Mouse (Mus musculus) heart, postnatal 0 days (tissue): ENCODE results near the gene Ptgis. TPM values are rescaled to one million over a fixed set of nuclear protein-coding genes. Genes with fewer than 3 reads are reported as not detected.

ENCODE experiments used
- ATAC-seq: fragments of 200-750 bp; cut with Nextera tagmentation; 2 replicates; pipeline ENCODE4 v1.8.0; 2017; ENCODE audit warnings: low read depth, moderate number of reproducible peaks, moderate library complexity; ENCODE audit not compliant: insufficient read depth
- DNase-seq: peaks from one replicate; pipeline ENCODE4 v3.0.0-alpha.2; 2016; ENCODE audit warnings: low spot score
- H3K27ac ChIP-seq: fragments of 300-500 bp; sonication (generic); 2 replicates; pipeline ENCODE4 v1.5.1; 2014; ENCODE audit warnings: low read depth, mild to moderate bottlenecking
- H3K27me3 ChIP-seq: fragments of 300-500 bp; sonication (generic); 2 replicates; pipeline ENCODE4 v1.6.1; 2014; ENCODE audit warnings: low read length, mixed read lengths; ENCODE audit not compliant: control insufficient read depth, insufficient read depth
- H3K36me3 ChIP-seq: fragments of 300-500 bp; sonication (generic); replicated peaks from 2 replicates; pipeline ENCODE4 v1.6.1; 2014; ENCODE audit warnings: low read length, mixed read lengths; ENCODE audit not compliant: control insufficient read depth, insufficient read depth
- H3K4me1 ChIP-seq: fragments of 300-500 bp; sonication (generic); 2 replicates; pipeline ENCODE4 v1.6.1; 2014; ENCODE audit warnings: antibody characterized with exemption; ENCODE audit not compliant: control insufficient read depth, insufficient read depth
- H3K4me2 ChIP-seq: fragments of 300-500 bp; sonication (generic); 2 replicates; pipeline ENCODE4 v1.6.1; 2014; ENCODE audit warnings: low read depth, mild to moderate bottlenecking, low read length, moderate library complexity
- H3K4me3 ChIP-seq: fragments of 300-500 bp; sonication (generic); 2 replicates; pipeline ENCODE4 v1.5.1; 2014; ENCODE audit warnings: low read depth, low read length
- H3K9ac ChIP-seq: fragments of 300-500 bp; sonication (generic); replicated peaks from 2 replicates; pipeline ENCODE4 v1.6.1; 2014; ENCODE audit warnings: low read depth, low read length, mixed read lengths
- H3K9me3 ChIP-seq: fragments of 300-500 bp; sonication (generic); replicated peaks from 2 replicates; pipeline ENCODE4 v1.6.1; 2016; ENCODE audit warnings: low read length; ENCODE audit not compliant: control insufficient read depth
- CTCF ChIP-seq: IDR thresholded peaks from 2 replicates; pipeline ENCODE4 v1.5.1; 2016; ENCODE audit warnings: antibody characterized with exemption, control low read depth, low read depth
- EP300 ChIP-seq: IDR thresholded peaks from 2 replicates; pipeline ENCODE4 v1.6.1; 2016; ENCODE audit warnings: antibody characterized with exemption, low read depth
- WGBS: fragments of 180-500 bp; shearing (Covaris S2); extraction: QIAGEN DNeasy Blood & Tissue Kit; methylation state at CpG from one replicate; pipeline ENCODE4 v1.1.7; 2014; 5-methylcytosine and 5-hydroxymethylcytosine counted together
- polyA plus RNA-seq: library from polyadenylated mRNA; unstranded; fragments of >200 nt; fragmentation: Nextera tagmentation; extraction: Ambion mirVana; gene quantifications from 2 replicates; pipeline ENCODE4 v1.2.1, GENCODE M21; 2015
- total RNA-seq: library from RNA; depleted of rRNA; stranded (reverse); fragments of >200 nt; gene quantifications from 2 replicates; pipeline ENCODE4 v1.2.3, GENCODE M21; 2014; ENCODE audit warnings: low replicate concordance

The Ptgis gene
- total and polyA plus RNA-seq, 2 experiments from 2014 or later = 22.6 to 60.0 TPM

GRCm38 (mm10) chr2:167247823-167248222 lies 7.4 kb upstream of the Ptgis start:
- no peak overlapping the region for H3K4me2 ChIP-seq
- WGBS = 53% methylated on average over 2 of the region's 2 CpGs
- TF ChIP-seq EP300 = no peak
- TF ChIP-seq CTCF = no peak

GRCm38 (mm10) chr2:167246704-167247103 lies 6.3 kb upstream of the Ptgis start:
- ATAC-seq (no peak), DNase-seq (no peak)
- no peak for TF ChIP-seq CTCF
- no peak for TF ChIP-seq EP300
- peaks cover 15% of the 10 kb centered on the region; the same call in 1 of the 2 replicates for H3K4me1 ChIP-seq
- H3K4me3 ChIP-seq = no peak overlapping the region
- no peak overlapping the region for H3K4me2 ChIP-seq
- 71% methylated on average over 7 of the region's 7 CpGs for WGBS
- no peak overlapping the region for H3K9ac ChIP-seq
- no peaks in the 10 kb centered on the region for H3K36me3 ChIP-seq
- H3K27ac ChIP-seq = no peak overlapping the region
- H3K9me3 ChIP-seq = no peaks in the 10 kb centered on the region; the same call in 1 of the 2 replicates
- H3K27me3 ChIP-seq = no peaks in the 10 kb centered on the region; the same call in 1 of the 2 replicates

More at GRCm38 (mm10) chr2:167247823-167248222, 7.4 kb upstream of the Ptgis start:
- Histone ChIP-seq H3K36me3 (no peaks in the 10 kb centered on the region), H3K9ac (no peak overlapping the region), H3K27ac (no peak overlapping the region), H3K4me3 (no peak overlapping the region), H3K9me3 (no peaks in the 10 kb centered on the region; the same call in 1 of the 2 replicates), H3K4me1 (peaks cover 19% of the 10 kb centered on the region; the same call in 1 of the 2 replicates), H3K27me3 (no peaks in the 10 kb centered on the region)
- DNase-seq (no peak), ATAC-seq (no peak)

- H3K27me3 ChIP-seq = peaks cover 7% of the 10 kb centered on the region
- ATAC-seq (no peak), DNase-seq (no peak)
- no peaks in the 10 kb centered on the region; the same call in 1 of the 2 replicates for H3K9me3 ChIP-seq
- H3K4me2 ChIP-seq = no peak overlapping the region
- no peak overlapping the region for H3K4me3 ChIP-seq
- H3K9ac ChIP-seq = no peak overlapping the region
- peaks cover 2% of the 10 kb centered on the region; the same call in 1 of the 2 replicates for H3K4me1 ChIP-seq
- no peak for TF ChIP-seq CTCF
- no peak for TF ChIP-seq EP300
- 75% methylated on average over 4 of the region's 4 CpGs for WGBS
- no peak overlapping the region for H3K27ac ChIP-seq
- H3K36me3 ChIP-seq = no peaks in the 10 kb centered on the region
Measured at GRCm38 (mm10) chr2:167244892-167245291, 4.5 kb upstream of the Ptgis start.

GRCm38 (mm10) chr2:167243831-167244563 lies 3.6 kb upstream of the Ptgis start:
- Histone ChIP-seq H3K9ac (no peak overlapping the region), H3K27me3 (peaks cover 16% of the 10 kb centered on the region), H3K4me3 (no peak overlapping the region), H3K27ac (no peak overlapping the region), H3K4me1 (no peaks in the 10 kb centered on the region), H3K36me3 (no peaks in the 10 kb centered on the region), H3K9me3 (no peaks in the 10 kb centered on the region; the same call in 1 of the 2 replicates), H3K4me2 (no peak overlapping the region)
- no peak for ATAC-seq
- DNase-seq = no peak
- WGBS = 85% methylated on average over 4 of the region's 4 CpGs
- TF ChIP-seq EP300 = no peak
- no peak for TF ChIP-seq CTCF

GRCm38 (mm10) chr2:167239262-167239661 lies 1.1 kb downstream of the Ptgis start:
- Histone ChIP-seq H3K4me3 (peak overlapping the region; percentile 54), H3K4me2 (peak overlapping the region; percentile 75), H3K27me3 (peaks cover 23% of the 10 kb centered on the region), H3K36me3 (no peaks in the 10 kb centered on the region), H3K4me1 (no peaks in the 10 kb centered on the region), H3K9ac (peak overlapping the region; percentile 68; the same call in 1 of the 2 replicates), H3K9me3 (no peaks in the 10 kb centered on the region; the same call in 1 of the 2 replicates), H3K27ac (peak overlapping the region; percentile 67; the same call in 1 of the 2 replicates)
- no peak for DNase-seq
- ATAC-seq = no peak
- 50% methylated on average over 12 of the region's 12 CpGs for WGBS
- TF ChIP-seq CTCF = no peak
- no peak for TF ChIP-seq EP300
